Mouse (Mus musculus): ENCODE data around the gene Akirin1. TPM values are rescaled to one million over a fixed set of nuclear protein-coding genes. Genes with fewer than 3 reads are reported as not detected.

Gene Akirin1
- total RNA-seq (2017) = 21.4 and 22.0 TPM in 2 replicates

- ATAC-seq (replicated peaks in 1 of 2; ENCODE audit: insufficient read depth in 1 of 2, low FRiP score in 2 of 2, low TSS enrichment in 1 of 2, low read depth in 1 of 2, poor library complexity in 2 of 2, severe bottlenecking in 2 of 2) = peak; percentile 87 to 91
Observed at GRCm38 (mm10) chr4:123750152-123750651, at the start of gene Akirin1. TSS of gene Akirin1 (minus strand) at chr4:123750345.

DNA sequence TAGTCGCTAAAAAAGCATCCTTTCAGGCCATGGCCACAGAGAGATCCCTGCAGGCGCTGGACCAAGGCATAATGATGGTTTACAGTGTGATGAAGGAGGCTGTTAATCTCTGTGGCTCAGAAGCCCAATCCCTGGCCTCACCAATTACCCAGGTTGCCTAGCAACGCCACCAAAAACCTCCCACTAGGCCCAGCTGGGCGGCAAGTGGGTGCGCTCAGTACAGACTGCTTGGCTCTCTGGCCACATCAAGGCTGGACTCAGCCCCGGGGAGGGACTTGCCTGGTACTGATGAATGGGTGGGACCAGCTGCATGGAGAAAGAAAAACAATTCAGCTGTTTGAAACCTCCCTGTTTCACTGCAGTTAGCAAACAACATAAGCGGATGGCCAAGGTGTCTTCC lies 47.7 kb upstream of the Akirin1 start:
- ATAC-seq (replicated peaks in 1 of 2; ENCODE audit: insufficient read depth in 1 of 2, low FRiP score in 2 of 2, low TSS enrichment in 1 of 2, low read depth in 1 of 2, poor library complexity in 2 of 2, severe bottlenecking in 2 of 2) = no peak

- ATAC-seq (replicated peaks in 1 of 2; ENCODE audit: insufficient read depth in 1 of 2, low FRiP score in 2 of 2, low TSS enrichment in 1 of 2, low read depth in 1 of 2, poor library complexity in 2 of 2, severe bottlenecking in 2 of 2) = no peak
Observed at GRCm38 (mm10) chr4:123797403-123797802, 47.3 kb upstream of the Akirin1 start.

DNA sequence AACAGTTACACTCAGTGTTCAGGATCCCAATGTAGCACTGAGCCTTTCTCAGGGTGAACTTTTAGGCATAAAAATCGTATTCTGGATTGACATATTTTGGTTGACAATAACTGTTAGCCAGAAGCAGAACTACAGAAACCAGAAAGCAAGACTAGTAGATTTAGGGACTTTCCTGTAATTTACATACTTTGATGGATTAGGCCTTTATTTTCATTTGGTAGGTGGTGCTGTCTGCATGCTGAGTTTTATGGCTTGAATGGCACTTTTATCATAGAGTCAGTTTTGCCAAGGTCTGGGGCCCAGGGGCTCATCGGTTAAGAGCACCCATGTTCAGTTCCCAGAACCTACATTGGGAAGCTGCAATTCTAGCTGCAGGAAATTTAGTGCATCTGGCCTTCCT lies 44.9 kb upstream of the Akirin1 start:
- ATAC-seq (replicated peaks in 1 of 2; ENCODE audit: insufficient read depth in 1 of 2, low FRiP score in 2 of 2, low TSS enrichment in 1 of 2, low read depth in 1 of 2, poor library complexity in 2 of 2, severe bottlenecking in 2 of 2) = no peak

DNA sequence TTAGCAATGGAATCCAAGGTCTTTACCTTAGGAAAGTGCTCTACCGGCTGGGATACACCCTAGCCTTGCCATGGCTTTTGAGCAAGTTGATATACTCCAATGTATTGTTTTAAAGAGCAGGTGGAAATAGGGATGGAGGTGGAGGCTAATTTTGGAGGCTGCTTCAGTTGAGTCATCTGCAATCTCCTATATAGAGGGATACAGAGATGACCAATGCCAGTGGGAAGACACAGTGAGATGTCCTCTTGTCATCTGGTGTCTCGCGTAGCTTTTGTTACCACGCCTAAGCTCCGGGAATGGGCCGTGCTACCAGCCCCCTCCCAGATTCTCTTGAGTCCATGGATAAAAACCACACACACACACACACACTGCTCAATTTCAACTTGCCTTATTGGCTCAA lies 43.0 kb upstream of the Akirin1 start:
- no peak for ATAC-seq (replicated peaks in 1 of 2; ENCODE audit: insufficient read depth in 1 of 2, low FRiP score in 2 of 2, low TSS enrichment in 1 of 2, low read depth in 1 of 2, poor library complexity in 2 of 2, severe bottlenecking in 2 of 2)

- ATAC-seq (replicated peaks in 1 of 2; ENCODE audit: insufficient read depth in 1 of 2, low FRiP score in 2 of 2, low TSS enrichment in 1 of 2, low read depth in 1 of 2, poor library complexity in 2 of 2, severe bottlenecking in 2 of 2) = no peak
Observed at GRCm38 (mm10) chr4:123792666-123793065, 42.5 kb upstream of the Akirin1 start.

GRCm38 (mm10) chr4:123787191-123787985 lies 37.2 kb upstream of the Akirin1 start, which contains the start of gene Rhbdl2:
TSS of gene Rhbdl2 (plus strand) at chr4:123787874.
- ATAC-seq (replicated peaks in 1 of 2; ENCODE audit: insufficient read depth in 1 of 2, low FRiP score in 2 of 2, low TSS enrichment in 1 of 2, low read depth in 1 of 2, poor library complexity in 2 of 2, severe bottlenecking in 2 of 2) = no peak; a peak in 1 of 4 replicates

GRCm38 (mm10) chr4:123768234-123768633 lies 18.1 kb upstream of the Akirin1 start:
- ATAC-seq (replicated peaks in 1 of 2; ENCODE audit: insufficient read depth in 1 of 2, low FRiP score in 2 of 2, low TSS enrichment in 1 of 2, low read depth in 1 of 2, poor library complexity in 2 of 2, severe bottlenecking in 2 of 2) = no peak

DNA sequence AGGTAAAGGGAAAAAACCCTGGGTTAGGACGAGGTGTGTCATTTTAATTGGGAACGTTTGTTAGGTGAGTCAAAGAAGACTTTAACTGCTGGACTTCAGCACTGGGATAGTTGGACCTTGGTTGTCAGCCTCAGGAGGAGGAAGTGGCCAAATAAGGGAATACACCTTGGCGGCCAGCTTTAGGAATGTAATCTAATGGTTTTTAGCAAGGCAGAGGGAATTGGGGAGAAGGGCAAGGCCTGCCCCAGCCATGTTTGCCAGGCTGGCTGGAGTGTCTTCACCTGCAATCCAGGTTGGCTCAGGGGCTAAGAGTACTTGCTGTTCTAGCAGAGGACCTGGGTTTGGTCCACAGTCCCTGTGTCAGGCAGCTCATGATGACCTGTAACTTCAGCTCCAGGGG lies 17.7 kb upstream of the Akirin1 start:
- no peak for ATAC-seq (replicated peaks in 1 of 2; ENCODE audit: insufficient read depth in 1 of 2, low FRiP score in 2 of 2, low TSS enrichment in 1 of 2, low read depth in 1 of 2, poor library complexity in 2 of 2, severe bottlenecking in 2 of 2)

DNA sequence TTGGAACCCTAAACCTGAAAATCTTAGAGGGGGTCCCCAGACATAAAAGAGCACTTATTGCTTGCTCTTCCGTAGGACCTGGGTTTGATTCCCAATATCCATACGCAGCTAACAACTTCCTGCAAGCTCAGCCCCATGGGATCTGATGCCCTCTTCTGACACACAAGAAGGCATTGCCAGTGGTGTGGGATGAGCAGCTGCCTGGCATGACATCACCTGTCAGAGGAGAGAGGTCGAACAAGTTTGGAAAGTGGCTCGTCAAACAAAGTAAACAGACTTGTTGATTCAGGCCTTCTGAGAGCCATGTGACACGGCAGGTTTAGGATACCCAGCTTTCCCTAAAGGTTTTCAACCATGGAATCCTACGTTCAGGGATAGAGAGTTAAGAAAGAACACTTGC lies 14.9 kb upstream of the Akirin1 start:
- ATAC-seq (replicated peaks in 1 of 2; ENCODE audit: insufficient read depth in 1 of 2, low FRiP score in 2 of 2, low TSS enrichment in 1 of 2, low read depth in 1 of 2, poor library complexity in 2 of 2, severe bottlenecking in 2 of 2) = no peak

DNA sequence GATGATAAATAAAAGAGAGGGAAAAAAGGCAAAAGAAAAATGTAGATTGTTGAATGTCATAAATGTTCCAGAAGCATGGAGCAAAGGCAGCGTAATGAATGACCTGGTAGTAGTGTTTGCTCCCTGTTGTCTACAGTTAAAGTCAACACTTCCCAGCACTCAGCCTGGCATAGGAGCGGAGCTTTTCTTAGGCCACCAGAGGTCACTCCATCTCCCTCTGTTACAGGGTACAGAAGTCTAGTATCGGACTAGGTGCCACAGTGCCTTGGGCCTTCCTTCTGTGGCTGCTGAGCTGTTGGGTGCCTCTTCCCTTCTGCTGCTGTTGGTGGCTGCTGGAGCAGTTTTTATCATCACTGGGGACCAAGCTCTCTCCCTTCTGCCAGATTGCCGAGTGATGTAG lies 8.2 kb upstream of the Akirin1 start:
- ATAC-seq (replicated peaks in 1 of 2; ENCODE audit: insufficient read depth in 1 of 2, low FRiP score in 2 of 2, low TSS enrichment in 1 of 2, low read depth in 1 of 2, poor library complexity in 2 of 2, severe bottlenecking in 2 of 2) = peak; percentile 71 to 77; a peak in 3 of 4 replicates

- peak; percentile 31 to 58; a peak in 2 of 4 replicates for ATAC-seq (replicated peaks in 1 of 2; ENCODE audit: insufficient read depth in 1 of 2, low FRiP score in 2 of 2, low TSS enrichment in 1 of 2, low read depth in 1 of 2, poor library complexity in 2 of 2, severe bottlenecking in 2 of 2)
Observed at GRCm38 (mm10) chr4:123750707-123751312, 665 bp upstream of the Akirin1 start.

DNA sequence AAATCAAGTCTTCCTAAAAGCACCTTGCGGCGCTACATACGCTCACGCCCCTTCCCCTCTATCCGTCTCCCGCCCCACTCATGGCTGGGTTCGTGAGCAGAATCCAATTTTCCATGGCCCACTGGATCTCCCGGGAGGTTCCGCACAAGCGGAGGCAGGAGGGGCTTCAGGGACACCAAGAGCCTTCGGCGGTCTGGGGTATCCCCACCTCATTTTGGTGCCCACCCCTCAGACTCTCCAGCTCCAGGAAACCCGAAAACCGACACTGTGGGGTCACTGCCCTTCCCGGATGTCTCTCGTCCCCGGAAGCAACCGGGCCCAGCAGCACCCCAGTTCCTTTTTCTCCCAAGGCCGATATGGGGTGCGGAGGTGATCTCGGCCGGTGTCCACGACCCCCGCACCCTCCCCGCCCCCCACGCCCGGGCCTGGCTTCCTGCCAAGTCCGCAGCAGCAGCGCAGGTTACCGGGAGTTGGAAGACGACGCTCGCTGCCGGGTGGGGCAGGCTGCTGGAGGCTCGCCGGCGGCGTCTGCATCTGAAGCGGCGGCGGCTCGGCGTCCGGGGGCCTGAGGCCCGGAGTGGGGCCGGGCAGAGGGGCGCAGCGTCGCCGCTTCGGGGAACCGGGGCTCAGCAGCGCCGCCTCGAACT lies 538 bp downstream of the Akirin1 start:
- ATAC-seq (replicated peaks in 1 of 2; ENCODE audit: insufficient read depth in 1 of 2, low FRiP score in 2 of 2, low TSS enrichment in 1 of 2, low read depth in 1 of 2, poor library complexity in 2 of 2, severe bottlenecking in 2 of 2) = peak in 1 of 2 experiments; percentile 23; a peak in 2 of 4 replicates

- ATAC-seq (replicated peaks in 1 of 2; ENCODE audit: insufficient read depth in 1 of 2, low FRiP score in 2 of 2, low TSS enrichment in 1 of 2, low read depth in 1 of 2, poor library complexity in 2 of 2, severe bottlenecking in 2 of 2) = no peak
Observed at GRCm38 (mm10) chr4:123748726-123749415, 1.3 kb downstream of the Akirin1 start.

DNA sequence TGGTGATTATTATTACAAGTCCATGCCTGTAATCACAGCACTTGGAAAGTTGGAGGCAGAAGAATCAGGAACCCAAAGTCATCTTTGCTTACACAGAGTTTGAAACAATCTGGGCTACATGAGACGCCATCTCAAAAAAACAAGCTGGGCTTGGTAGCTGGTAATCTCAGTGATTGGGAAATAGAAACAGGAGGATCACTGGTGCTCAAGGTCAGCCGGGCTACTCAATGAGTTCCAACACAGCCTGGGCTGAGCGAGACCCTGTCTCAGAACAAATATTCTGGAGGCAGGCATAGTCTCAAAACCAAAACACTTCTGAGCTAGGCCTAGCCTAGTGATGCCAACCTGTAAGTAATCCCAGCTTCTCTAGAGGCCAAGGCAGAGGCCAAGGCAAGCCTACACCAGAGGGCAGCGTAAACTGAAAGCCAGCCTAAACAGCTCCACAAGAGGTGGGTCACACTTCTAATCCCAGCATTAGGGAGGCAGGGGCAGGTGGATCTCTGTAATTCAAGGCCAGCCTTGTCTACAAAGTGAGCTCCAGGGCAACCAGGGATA lies 4.8 kb downstream of the Akirin1 start:
- no peak for ATAC-seq (replicated peaks in 1 of 2; ENCODE audit: insufficient read depth in 1 of 2, low FRiP score in 2 of 2, low TSS enrichment in 1 of 2, low read depth in 1 of 2, poor library complexity in 2 of 2, severe bottlenecking in 2 of 2)

- 0 out of 4 replicates have a peak, but pooled peaks of 1 of the 2 experiments have one; percentile 36 for ATAC-seq (replicated peaks in 1 of 2; ENCODE audit: insufficient read depth in 1 of 2, low FRiP score in 2 of 2, low TSS enrichment in 1 of 2, low read depth in 1 of 2, poor library complexity in 2 of 2, severe bottlenecking in 2 of 2)
Observed at GRCm38 (mm10) chr4:123742891-123743290, 7.3 kb downstream of the Akirin1 start.

DNA sequence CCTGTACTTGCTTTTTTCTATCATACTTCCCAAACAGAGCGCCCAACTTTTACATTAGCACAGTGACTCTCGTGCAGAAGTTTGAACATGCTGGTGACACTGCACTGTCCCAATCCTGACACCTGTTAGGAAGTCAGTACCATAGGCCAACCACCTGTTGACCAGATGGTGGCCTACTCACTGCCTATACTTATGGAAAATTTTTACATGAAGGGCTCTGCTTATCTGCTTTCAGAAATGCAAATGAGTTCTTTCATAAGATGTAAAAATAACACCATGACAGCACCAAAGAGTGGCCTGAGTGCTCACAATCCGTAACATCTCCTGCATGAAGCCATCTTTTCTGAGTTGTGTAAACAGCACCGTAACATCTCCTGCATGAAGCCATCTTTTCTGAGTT lies 11.4 kb downstream of the Akirin1 start:
- ATAC-seq (replicated peaks in 1 of 2; ENCODE audit: insufficient read depth in 1 of 2, low FRiP score in 2 of 2, low TSS enrichment in 1 of 2, low read depth in 1 of 2, poor library complexity in 2 of 2, severe bottlenecking in 2 of 2) = no peak
